Mouse (Mus musculus): ENCODE data around the gene Rab40c. TPM values are rescaled to one million over a fixed set of nuclear protein-coding genes. Genes with fewer than 3 reads are reported as not detected.
A peak's percentile ranks its signal among the peaks of the same experiment; 100 is the strongest.

Rab40c gene
- polyA plus RNA-seq, 1 experiment = 74.6 TPM

DNA sequence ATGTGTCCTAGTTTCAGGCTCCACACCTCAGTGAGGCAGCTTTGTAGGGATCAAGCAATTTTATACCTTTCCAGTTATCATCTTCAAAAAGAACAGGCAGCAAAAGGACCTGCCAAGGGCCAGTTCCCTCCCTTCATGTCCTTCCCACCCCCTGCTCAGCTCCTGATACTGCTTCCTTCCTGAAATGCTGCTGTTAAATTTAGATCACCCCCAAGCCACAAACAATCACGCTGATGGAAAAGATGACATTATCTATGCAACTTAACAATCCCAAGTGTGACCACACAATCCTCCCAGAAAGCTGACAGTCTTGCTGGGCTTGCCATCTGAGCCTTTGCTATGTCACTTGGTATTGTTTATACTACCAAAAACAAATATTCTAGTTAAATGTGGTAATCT, 5.7 kb downstream of the Rab40c start:
- Histone ChIP-seq H3K27ac (ENCODE audit: insufficient read depth, low read length) (peak overlapping the region; percentile 62), H3K4me3 (replicated peaks; ENCODE audit: insufficient read depth, low read depth, low read length) (no peak overlapping the region), H3K27me3 (ENCODE audit: control insufficient read depth, insufficient read depth, low read length) (no peaks in the 10 kb centered on the region), H3K4me1 (ENCODE audit: control insufficient read depth, insufficient read depth, low read length) (peaks cover 42% of the 10 kb centered on the region)
- WGBS = 5% methylated on average over 1 of the region's 1 CpGs
- no peak for DNase-seq
- TF ChIP-seq CTCF (IDR thresholded peaks at IDR 0.05; ENCODE audit: borderline replicate concordance, insufficient read depth, low read depth, low read length) (no peak), POLR2A (IDR thresholded peaks at IDR 0.05; ENCODE audit: borderline replicate concordance, insufficient read depth, low read length) (no peak)

DNA sequence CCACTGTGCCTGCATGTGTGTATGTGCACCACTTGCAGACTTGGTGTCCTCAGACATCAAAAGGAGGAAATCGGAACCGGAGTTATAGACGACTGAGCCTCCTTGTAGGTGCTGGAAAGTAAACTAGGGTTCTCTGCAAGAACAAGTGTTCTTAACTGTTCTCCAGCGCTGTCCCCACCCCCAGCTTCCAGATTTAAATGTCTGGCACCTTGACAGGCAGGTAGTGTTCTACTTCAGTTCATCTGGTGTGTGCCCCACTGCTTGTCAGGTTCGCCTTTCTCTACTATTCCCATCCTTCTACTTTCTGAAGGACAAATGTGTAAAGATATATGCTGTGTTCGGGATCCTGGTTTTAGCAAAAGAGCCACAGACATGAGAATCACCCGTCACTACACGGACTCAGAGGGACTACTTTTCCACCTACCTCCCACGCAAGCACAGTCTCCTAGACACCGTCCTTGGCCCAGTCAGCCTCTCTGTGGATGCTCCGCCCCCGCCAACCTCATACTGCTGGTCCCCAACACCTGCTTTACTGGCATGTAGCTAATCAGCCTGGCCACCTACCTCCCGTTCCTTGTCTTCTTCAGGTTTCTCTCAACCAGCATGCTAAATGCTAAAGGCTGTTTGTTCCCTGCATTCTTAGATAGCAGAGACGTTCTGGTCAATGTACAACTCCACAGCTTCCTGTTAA, 6.2 kb downstream of the Rab40c start:
- peak; percentile 81 to 89 for DNase-seq
- Histone ChIP-seq H3K4me1 (ENCODE audit: control insufficient read depth, insufficient read depth, low read length) (peaks cover 41% of the 10 kb centered on the region), H3K27me3 (ENCODE audit: control insufficient read depth, insufficient read depth, low read length) (no peaks in the 10 kb centered on the region), H3K4me3 (replicated peaks; ENCODE audit: insufficient read depth, low read depth, low read length) (peak overlapping the region; percentile 34), H3K27ac (ENCODE audit: insufficient read depth, low read length) (peak overlapping the region; percentile 62)
- WGBS = 17% methylated on average over 14 of the region's 14 CpGs
- no peak for TF ChIP-seq POLR2A (IDR thresholded peaks at IDR 0.05; ENCODE audit: borderline replicate concordance, insufficient read depth, low read length)
- TF ChIP-seq CTCF (IDR thresholded peaks at IDR 0.05; ENCODE audit: borderline replicate concordance, insufficient read depth, low read depth, low read length) = no peak

DNA sequence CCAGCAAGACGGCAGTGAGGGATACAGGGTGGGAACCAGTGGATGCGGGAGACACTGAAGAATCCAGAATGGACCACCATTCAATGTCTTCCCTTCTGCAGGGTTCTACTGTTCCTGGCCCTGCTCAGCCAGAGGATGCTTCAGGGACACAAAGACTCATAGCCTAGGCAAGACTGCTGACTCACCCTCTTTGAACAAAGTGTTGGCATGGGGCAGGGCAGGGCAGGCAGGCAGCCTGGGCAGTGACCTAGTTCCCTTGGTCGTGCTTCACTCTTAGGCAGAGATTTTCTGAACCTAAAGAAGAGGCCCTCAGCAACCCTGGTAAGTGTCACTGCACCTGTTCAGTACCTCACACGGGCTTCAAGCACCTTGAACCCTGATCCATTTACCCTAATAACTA, 7.7 kb downstream of the Rab40c start:
- no peaks in the 10 kb centered on the region for H3K27me3 ChIP-seq (ENCODE audit: control insufficient read depth, insufficient read depth, low read length)
- 25% methylated on average over 4 of the region's 4 CpGs for WGBS
- no peak overlapping the region for H3K4me3 ChIP-seq (replicated peaks; ENCODE audit: insufficient read depth, low read depth, low read length)
- TF ChIP-seq CTCF (IDR thresholded peaks at IDR 0.05; ENCODE audit: borderline replicate concordance, insufficient read depth, low read depth, low read length) (no peak), POLR2A (IDR thresholded peaks at IDR 0.05; ENCODE audit: borderline replicate concordance, insufficient read depth, low read length) (peak; percentile 21; the same call in 1 of the 2 replicates)
- DNase-seq = peak; percentile 83 to 92
- peaks cover 36% of the 10 kb centered on the region for H3K4me1 ChIP-seq (ENCODE audit: control insufficient read depth, insufficient read depth, low read length)
- H3K27ac ChIP-seq (ENCODE audit: insufficient read depth, low read length) = peak overlapping the region; percentile 79

DNA sequence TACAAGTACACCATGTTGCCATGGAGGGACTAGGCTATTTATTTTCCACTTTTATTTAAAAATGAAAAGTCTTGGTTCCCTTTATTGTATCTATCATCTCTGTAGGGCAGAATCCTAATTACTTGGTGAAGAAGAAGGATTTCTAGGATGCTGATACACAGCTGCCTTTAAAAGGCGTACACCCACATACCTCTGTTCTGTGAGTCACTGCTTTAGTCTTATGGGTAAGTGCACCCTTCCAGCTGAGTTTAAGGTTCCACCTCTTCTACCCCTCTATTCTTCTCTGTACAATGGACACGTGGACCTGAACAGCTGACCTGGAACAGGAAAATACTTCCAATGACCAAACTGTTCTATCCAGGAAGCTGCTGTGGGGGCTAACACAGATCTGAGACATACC, 11.9 kb downstream of the Rab40c start:
- TF ChIP-seq POLR2A (IDR thresholded peaks at IDR 0.05; ENCODE audit: borderline replicate concordance, insufficient read depth, low read length) = no peak
- TF ChIP-seq CTCF (IDR thresholded peaks at IDR 0.05; ENCODE audit: borderline replicate concordance, insufficient read depth, low read depth, low read length) = no peak
- no peaks in the 10 kb centered on the region for H3K27me3 ChIP-seq (ENCODE audit: control insufficient read depth, insufficient read depth, low read length)
- no peak for DNase-seq
- H3K27ac ChIP-seq (ENCODE audit: insufficient read depth, low read length) = no peak overlapping the region
- no peak overlapping the region for H3K4me3 ChIP-seq (replicated peaks; ENCODE audit: insufficient read depth, low read depth, low read length)
- H3K4me1 ChIP-seq (ENCODE audit: control insufficient read depth, insufficient read depth, low read length) = peaks cover 17% of the 10 kb centered on the region
- WGBS = 73% methylated on average over 2 of the region's 2 CpGs

DNA sequence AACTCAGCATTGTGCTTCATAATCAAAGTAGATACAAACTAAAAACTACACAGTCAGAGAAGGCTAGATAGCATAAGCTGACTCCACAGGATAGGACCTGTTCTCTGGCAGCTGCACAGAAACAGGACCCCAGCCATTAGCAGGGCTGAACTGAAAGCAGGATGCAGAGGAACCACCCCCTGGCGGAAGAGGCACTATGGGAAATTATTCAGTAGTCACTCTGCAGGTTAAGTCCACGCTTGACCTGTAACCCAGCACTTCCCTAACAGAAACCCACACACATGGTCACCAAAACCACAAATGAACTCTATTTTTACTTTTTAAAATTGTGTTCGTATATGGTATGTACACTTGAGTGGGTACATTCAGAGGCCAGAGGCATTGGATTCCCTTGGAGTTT, 16.5 kb downstream of the Rab40c start:
- no peak overlapping the region for H3K27ac ChIP-seq (ENCODE audit: insufficient read depth, low read length)
- DNase-seq = no peak
- 75% methylated on average over 3 of the region's 3 CpGs for WGBS
- H3K4me1 ChIP-seq (ENCODE audit: control insufficient read depth, insufficient read depth, low read length) = peaks cover 9% of the 10 kb centered on the region
- no peaks in the 10 kb centered on the region for H3K27me3 ChIP-seq (ENCODE audit: control insufficient read depth, insufficient read depth, low read length)
- no peak overlapping the region for H3K4me3 ChIP-seq (replicated peaks; ENCODE audit: insufficient read depth, low read depth, low read length)
- TF ChIP-seq POLR2A (IDR thresholded peaks at IDR 0.05; ENCODE audit: borderline replicate concordance, insufficient read depth, low read length) = no peak
- no peak for TF ChIP-seq CTCF (IDR thresholded peaks at IDR 0.05; ENCODE audit: borderline replicate concordance, insufficient read depth, low read depth, low read length)

DNA sequence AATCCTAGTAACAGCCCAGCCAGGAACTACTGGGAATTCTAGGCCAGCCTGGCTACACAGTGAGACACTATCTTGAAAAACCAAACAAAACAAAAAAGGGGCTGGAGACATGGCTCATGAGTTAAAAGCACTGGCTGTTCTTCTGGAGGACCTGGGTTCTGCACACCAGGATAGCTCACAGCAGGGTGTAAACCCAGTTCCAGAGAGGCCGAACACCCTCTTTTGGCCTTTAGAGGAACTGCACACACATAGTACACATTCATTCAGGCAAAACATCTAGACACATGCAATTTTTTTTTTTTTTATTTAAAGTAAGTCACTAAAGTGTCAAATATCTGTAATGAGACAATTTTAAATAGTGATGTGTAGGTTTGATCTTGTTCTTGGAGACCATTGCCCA, 19.3 kb downstream of the Rab40c start:
- TF ChIP-seq POLR2A (IDR thresholded peaks at IDR 0.05; ENCODE audit: borderline replicate concordance, insufficient read depth, low read length) (no peak), CTCF (IDR thresholded peaks at IDR 0.05; ENCODE audit: borderline replicate concordance, insufficient read depth, low read depth, low read length) (no peak)
- no peak overlapping the region for H3K27ac ChIP-seq (ENCODE audit: insufficient read depth, low read length)
- 89% methylated on average over 1 of the region's 1 CpGs for WGBS

DNA sequence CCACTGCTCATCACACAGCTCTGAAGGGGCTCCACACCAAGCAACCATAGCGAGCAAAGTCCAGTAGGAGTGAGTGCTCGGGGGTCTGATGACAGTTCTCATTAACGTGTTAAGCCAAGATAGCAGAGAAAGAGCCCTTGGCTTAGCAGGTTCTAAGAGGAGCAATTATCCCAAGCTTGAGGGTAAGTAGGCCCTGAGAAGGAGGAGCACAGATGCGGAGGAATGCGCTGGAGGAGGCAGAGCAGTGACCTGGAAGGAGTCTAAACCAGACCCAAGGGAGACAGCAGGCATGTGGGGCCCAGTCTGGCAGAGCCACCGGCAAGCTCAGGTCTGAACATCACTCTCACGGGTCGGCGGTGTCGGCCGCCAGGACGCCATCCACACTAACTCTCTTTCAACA, 23.6 kb downstream of the Rab40c start:
- peak overlapping the region; percentile 41 for H3K27ac ChIP-seq (ENCODE audit: insufficient read depth, low read length)

More for the DNA sequence above, 19.3 kb downstream of the Rab40c start:
- no peak overlapping the region for H3K4me3 ChIP-seq (replicated peaks; ENCODE audit: insufficient read depth, low read depth, low read length)
- H3K27me3 ChIP-seq (ENCODE audit: control insufficient read depth, insufficient read depth, low read length) = no peaks in the 10 kb centered on the region
- peaks cover 21% of the 10 kb centered on the region for H3K4me1 ChIP-seq (ENCODE audit: control insufficient read depth, insufficient read depth, low read length)
- DNase-seq = no peak

DNA sequence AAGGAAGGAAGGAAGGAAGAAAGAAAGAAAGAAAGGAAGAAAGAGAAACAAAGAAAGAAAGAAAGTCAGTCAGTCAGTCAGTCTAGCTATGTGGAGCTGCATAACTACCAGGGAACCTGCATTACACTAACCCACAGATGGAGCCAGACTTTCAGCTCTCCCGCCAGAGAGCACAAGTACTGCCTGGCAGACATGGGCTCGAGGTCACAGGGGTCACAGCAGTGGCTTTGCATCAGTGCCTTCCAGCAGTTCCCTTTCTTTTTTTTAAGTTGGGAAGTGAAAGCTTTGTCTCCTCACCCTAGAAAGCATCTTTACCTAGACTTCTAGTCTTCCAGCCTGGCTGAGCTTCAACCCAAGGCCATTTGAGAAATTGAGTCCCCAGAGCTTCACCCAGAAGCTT, 24.1 kb downstream of the Rab40c start:
- Histone ChIP-seq H3K4me3 (replicated peaks; ENCODE audit: insufficient read depth, low read depth, low read length) (no peak overlapping the region), H3K27ac (ENCODE audit: insufficient read depth, low read length) (peak overlapping the region; percentile 41), H3K27me3 (ENCODE audit: control insufficient read depth, insufficient read depth, low read length) (no peaks in the 10 kb centered on the region), H3K4me1 (ENCODE audit: control insufficient read depth, insufficient read depth, low read length) (peaks cover 25% of the 10 kb centered on the region)
- DNase-seq = no peak
- WGBS = 22% methylated on average over 2 of the region's 2 CpGs
- TF ChIP-seq CTCF (IDR thresholded peaks at IDR 0.05; ENCODE audit: borderline replicate concordance, insufficient read depth, low read depth, low read length) (no peak), POLR2A (IDR thresholded peaks at IDR 0.05; ENCODE audit: borderline replicate concordance, insufficient read depth, low read length) (no peak)

More for the DNA sequence above, 23.6 kb downstream of the Rab40c start:
- TF ChIP-seq CTCF (IDR thresholded peaks at IDR 0.05; ENCODE audit: borderline replicate concordance, insufficient read depth, low read depth, low read length) (no peak), POLR2A (IDR thresholded peaks at IDR 0.05; ENCODE audit: borderline replicate concordance, insufficient read depth, low read length) (no peak)
- WGBS = 18% methylated on average over 12 of the region's 12 CpGs
- DNase-seq = peak in 1 of 2 experiments; percentile 35
- Histone ChIP-seq H3K4me3 (replicated peaks; ENCODE audit: insufficient read depth, low read depth, low read length) (no peak overlapping the region), H3K27me3 (ENCODE audit: control insufficient read depth, insufficient read depth, low read length) (no peaks in the 10 kb centered on the region), H3K4me1 (ENCODE audit: control insufficient read depth, insufficient read depth, low read length) (peaks cover 25% of the 10 kb centered on the region)
